Mouse (Mus musculus) c-Kit-negative CD71-positive TER-119-positive erythroid progenitor cells, embryonic 14.5 days (primary cell): ENCODE data around the gene Gm20075.
"Not testable (repeated sequence)": the region's sequence is repeated elsewhere in the genome, so short reads cannot be mapped to it uniquely, and the experiment has no call there.

Source experiments
- DNase-seq: peaks from one replicate; pipeline ENCODE4 v3.0.0-alpha.2; 2013; ENCODE audit warnings: low read depth, low spot score

The Gm20075 gene

DNA sequence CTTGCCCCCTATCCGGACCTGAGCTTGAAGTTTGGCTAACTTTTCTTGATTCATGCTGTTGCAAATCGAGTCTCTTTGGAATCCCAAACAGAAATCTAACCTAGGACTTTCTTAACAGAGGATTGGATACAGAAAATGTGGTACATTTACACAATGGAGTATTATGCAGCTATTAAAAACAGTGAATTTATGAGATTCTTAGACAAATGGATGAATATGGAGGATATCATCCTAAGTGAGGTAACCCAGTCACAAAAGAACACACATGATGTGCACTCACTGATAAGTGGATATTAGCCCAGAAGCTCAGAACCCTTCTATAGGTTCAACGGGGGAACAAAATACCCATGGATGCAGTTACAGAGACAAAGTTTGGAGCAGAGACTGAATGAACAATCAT, at the start of gene Gm20075:
Gene Gm20075 (minus strand): TSS at position 101 of the 400 bp plus-strand sequence.
- not testable (repeated sequence) for DNase-seq

DNA sequence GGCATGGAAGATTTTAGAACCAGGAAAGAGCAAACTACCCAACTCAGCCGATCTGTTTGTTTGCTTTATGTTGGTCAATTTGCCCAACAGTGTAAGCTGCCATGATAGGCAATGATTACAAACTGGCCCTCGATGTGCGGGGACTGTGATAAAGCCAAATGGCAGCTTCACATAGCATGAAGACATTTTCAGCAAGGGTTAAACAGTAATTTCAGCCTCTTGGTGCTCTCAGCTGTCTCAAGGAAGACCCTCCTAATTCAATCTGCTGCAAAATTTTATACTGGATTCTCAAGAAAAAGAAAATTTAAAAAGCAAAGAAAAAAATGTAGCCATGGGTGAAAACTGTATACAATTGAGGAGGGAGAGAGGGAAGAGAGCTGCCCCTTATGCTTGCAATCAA, 47.9 kb upstream of the Gm20075 start:
- DNase-seq, result no peak

DNA sequence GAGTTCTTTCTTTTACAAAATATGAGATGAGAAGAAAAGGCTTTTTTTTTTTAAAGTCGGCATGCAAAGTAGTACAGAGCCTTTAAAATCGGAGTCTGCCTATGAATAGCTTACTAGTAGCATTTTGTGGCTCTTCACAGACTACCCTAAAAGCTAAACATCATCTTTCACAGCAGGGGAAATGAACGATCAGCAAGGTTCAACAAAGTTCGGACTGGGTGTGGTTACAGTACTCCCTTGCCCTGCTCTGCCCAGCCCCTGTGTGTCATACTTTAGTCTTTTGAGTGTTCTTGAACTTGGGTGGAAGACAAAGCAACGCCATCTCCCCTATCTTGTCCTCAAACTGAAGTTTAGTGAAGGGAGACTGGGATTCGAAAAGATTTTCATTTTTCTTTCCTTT, 45.5 kb upstream of the Gm20075 start:
- no peak for DNase-seq

DNA sequence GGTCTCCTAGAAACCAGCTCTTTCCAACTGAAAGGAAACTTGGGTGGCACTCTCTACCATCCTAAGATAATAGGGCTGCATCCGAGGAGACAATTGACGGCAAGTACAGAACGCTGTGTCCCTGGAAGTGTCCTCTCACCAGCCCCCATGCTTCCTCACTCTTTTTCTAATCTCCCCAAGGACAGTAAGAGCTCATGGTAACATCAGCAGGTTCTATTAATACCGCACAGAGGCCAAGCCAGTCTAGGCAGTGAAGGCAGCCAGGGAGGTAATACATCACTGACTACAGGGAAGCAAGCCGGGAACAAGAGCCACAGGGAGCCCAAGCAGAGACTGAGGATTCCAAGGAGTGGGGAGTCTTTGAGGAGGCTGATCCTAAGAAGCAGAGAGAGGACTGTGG, 43.8 kb upstream of the Gm20075 start:
- DNase-seq, result no peak

DNA sequence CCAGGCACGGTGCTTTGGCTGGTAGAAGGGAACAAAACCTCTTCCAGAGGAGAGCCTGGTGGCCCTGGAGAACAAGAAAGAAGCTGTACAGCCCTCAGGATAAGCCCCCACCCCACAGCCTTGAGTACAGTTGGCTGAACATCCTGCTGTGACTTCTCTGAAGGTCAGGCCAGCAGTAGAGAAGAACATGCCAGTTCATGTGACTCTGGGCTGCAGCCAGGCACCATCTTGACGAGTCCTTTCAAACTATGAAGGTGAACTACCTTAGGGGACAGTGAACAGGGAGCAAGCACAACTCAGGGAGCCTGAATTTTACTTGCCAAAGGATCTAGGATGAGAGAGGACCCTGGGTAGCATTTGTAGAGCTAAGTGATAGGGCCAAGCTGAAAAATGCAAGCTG, 31.5 kb upstream of the Gm20075 start:
- DNase-seq, result no peak

DNA sequence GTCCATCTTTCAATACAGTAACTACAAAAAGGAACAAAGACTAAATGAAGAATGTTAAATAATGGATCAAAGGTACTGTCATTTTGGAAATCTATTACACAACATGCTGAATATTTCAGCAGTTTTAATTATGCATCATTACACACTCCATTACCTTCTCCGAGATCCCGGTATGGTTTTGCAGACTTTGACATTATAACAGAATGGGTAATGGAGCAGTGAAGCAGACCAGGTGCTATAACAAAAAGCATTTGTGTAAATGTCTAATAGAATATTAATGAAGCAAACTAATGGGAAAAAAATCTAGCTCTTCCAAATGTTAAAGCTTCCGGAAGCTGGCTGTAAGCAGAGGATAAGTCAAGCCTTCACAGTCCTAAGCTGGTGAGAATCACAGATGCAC, 29.6 kb upstream of the Gm20075 start:
- DNase-seq, result no peak

DNA sequence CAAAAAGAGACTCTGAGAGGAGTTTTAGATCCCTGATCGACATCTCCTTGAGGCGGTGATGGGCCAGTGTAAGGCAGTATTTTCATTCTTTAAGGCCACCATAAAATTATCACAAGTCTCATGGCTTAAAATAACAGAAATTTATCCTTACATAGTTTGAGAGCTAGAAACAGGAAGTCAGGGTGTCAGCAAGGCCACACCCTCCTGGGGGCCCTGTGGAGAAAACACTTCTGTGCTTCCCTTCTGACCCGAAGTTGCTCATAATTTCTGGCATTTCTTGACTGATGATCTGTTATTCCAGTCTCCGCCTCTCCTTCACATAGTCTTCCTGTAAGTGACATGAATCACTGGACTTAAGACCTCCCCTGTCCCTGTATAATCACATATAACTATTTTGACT, 25.2 kb upstream of the Gm20075 start:
- no peak for DNase-seq

DNA sequence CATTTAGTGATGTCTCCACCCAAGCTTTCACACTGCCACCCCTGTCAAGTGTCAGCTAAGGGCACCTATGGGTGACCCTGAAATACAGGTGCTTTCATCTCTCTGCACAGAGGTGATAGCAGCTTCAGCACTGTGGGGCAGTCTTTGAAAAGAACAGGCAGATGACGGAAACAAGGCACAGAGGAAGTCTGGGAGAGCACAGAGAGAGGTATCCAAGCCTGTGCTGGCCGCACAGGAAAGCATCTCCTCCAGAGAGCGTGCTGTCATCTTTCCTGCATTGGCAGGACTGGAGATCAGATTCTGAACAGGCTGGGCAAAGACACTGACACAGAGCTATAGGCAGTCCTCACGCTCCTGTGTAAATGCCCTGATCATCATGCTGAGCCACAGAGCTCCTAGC, 9.8 kb upstream of the Gm20075 start:
- no peak for DNase-seq

DNA sequence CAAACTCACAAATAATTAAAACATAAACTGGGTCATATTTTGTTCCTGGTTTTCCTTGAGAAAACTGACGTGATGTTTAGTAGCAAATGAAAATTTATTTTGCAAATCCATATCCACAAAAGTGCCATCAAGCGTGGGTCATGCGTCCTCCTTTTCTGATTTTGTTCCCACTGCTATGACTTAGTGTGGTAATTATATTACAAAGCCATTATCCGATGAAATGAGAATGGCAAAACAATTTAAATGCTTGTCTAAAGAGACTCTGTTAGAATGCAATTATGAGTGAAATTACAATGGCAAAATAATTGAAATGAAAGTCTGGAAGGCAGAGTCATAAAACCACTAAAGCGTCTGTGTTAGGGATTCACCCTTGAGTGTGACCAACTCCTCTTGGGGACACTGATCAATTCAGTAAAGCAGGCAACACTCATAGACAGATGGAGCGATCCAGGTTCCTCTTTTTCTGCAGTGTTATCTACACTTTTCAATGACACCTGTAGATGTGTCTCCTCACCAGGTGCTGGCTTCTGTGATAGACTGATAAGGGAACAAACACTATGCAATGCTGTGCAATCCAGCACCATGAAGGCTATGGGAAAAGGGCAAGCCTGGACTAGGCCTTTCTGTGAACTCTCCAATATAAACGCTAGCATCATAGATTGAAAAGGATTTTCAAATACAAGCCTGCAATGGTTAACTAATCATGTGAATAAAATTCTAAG, 4.6 kb upstream of the Gm20075 start:
- no peak for DNase-seq

DNA sequence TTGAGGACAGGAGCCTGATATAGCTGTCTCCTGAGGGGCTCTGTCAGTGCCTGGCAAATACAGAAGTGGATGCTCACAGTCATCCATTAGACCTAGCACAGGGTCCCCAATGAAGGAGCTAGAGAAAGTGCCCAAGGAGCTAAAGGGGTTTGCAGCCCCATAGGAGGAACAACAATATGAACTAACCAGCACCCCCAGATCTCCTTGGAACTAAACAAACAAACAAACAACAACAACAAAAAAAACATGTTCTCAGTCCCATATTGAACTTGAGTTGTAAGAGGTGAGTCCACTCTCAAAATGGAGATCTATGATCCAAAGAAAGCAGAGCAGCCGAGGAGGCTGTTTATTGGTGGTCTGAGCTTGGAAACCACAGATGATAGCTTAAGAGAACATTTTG, 578 bp upstream of the Gm20075 start, which contains the start of gene Gm17190:
Gene Gm17190 (plus strand): TSS at position 301 of the 400 bp plus-strand sequence.
- not testable (repeated sequence) for DNase-seq

DNA sequence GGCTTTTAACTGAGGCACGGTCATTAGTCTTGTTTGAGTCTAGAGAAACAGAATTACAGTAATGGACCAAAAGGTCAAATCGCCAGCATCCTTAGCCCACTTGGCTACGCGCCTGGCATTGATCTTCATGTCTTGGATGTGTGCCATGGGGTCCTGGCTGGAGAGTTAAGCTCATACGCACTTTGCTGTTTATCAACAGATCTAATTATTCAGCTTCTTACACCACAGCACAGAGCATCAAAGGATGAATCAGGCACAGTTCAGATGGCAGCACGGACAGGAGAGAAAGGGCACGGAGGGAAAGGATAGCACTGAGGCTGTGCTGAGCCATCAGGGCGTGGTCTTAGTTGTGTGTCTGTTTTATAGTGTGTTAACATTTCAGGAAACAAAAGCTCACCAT, 7.6 kb downstream of the Gm20075 start:
- DNase-seq, result no peak

DNA sequence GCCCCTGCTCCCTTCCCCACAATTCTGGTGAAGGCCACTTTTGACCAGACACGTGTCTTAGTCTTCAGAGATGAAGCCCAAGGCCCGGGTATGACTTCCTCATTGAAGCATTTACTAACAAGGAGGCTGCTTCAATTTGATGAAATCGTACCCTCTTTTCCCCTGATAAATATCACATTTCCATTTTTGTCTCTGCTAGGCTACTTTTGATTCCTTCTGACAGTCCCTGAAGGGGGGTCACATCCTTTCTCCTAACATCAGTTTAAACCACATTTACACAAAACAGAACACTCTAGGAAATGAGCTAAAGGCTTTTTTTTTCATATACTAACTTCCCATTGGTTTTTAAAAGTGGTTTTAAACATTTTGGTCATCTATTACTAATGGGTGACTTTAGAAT, 28.4 kb downstream of the Gm20075 start:
- no peak for DNase-seq

DNA sequence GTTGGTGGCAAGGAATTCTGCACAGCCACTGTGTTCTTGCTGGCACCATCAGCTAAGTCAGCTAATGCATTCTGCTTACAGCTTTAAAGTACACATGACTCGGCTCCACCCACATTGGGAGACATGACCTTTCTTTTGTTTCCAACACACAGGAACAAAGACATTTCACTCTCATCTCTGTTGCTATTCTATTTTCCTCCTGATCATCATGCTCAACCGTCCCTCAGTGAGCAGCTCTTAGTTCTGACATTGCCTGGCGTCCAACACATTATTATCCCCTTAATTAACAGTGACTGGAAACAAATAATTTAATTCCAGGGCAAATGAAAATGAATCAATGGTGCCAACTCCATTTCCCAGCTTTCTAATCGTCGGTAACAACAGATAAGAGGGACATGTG, 35.8 kb downstream of the Gm20075 start:
- DNase-seq, result no peak

DNA sequence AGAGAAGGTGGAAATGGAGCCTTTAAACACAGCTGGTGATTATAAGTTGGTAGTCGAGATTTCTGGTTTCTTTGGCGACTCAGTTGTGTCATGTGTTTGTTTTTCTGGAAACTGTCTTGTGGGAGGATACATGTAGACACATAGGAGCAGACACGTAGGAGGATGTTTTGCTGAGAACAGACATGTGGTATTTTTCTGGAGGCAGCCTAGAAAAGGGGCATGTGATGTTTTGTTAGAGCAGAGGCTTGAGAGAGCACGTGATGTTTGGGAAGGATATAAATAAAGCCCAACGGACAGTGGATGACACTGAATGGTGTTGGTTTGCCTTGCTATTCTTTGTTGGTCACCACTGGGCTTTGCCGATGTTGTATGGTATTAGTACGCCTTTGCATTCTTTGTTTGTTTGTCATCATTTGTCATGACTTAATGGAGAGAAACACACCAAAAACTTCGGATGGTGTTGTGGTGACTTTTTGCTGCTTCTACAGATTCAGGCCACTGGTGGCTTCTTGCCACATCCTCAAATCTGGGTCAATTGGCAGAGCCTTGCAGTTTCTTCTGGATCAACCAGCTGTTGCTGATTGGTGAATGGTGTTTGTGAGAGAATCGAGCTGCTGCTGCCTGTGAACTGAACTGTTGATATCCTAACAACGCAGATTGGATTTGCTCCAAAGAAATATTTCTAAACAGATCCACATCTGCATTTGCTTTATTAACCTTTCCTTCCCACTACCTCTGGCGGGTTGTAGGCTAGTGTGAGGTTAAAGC, 40.7 kb downstream of the Gm20075 start:
- no peak for DNase-seq

DNA sequence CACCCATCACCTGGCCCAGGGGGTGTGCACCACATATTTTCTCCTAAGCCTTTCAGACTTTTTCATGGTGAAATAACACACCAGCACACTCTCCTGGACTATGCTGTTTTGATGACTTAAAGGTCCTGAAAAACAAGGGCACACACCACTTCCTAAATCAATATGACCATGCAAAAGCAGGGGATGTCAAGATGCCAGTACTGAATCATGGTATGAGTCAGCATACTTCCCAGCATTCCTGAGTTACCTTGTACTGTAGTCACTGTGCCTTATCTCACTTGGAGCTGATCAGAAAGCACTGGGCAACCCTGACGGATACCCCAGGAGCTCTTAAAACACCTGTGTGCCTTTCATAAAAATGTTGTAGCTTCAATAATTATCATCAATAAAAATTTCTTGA, 41.6 kb downstream of the Gm20075 start:
- DNase-seq, result no peak

DNA sequence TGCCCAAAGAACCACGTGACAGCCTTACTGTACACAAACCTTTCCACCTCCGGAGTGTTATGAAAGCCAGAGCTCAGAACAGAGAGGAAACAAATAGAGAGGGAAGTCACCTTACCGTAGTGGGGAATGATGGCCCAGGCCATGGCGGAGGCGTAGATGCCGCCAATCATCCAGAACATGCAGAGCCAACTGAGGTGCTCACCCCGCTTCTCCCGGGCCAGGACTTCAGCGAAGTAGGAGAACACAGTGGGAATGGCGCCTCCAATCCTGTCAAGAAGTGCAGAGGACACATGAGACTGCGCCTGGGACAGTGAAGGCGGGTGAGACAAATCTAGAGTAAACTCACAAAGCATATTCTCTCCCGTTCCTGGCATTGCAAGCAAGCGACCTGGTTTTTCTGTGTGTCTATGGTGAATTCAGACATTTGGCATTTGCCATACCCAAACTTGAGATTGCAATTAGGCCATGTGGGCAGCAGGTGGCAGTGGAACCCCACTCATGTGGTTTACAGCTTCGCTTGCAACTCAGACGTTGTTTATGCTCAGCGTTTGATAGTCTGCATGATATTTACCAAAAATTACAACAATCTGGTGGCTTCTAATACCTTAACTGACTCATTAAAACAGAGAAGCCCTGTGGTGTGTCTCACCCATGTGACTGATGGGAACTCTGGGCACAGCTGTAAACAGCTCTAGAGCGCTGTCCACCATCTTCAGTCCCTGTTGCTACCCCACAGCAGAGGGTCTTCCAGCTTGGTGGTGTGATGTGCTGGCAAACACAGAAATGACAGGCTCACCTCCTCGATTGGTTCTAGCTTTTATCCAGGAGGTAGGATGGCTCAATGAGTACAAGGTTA, 50.6 kb downstream of the Gm20075 start:
- no peak for DNase-seq
